Mouse (Mus musculus) B cell, adult 2 months (primary cell): ENCODE results near the gene Hoxd3.

Experiments
- DNase-seq, 2 experiments: peaks; one replicate each; pipeline ENCODE4 v3.0.0; 2022

The Hoxd3 gene

GRCm38 (mm10) chr2:74731055-74731454, 19.3 kb downstream of the Hoxd3 start:
- no peak for DNase-seq

- DNase-seq: no peak
Observed at GRCm38 (mm10) chr2:74731799-74732512, 20.2 kb downstream of the Hoxd3 start.

GRCm38 (mm10) chr2:74732513-74733316, 21.0 kb downstream of the Hoxd3 start:
- DNase-seq: no peak

DNA sequence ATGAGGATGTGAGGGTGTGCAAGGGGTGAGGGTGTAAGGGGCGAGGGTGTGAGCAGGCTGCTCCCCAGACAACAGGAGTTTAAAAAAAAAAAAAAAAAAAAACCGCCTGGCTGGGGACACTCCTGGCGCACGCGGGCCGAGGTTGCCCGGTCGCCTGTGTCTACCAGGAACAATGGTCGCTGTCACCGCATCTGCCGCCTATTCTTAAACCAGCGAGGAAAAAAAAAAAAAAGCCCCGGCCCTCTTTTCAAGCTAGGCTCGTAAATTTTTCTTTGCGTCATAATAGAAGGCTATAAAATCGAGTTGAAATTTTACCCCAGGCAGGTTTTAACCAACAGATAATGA, 21.6 kb downstream of the Hoxd3 start:
- no peak for DNase-seq

GRCm38 (mm10) chr2:74733765-74734164, 22.0 kb downstream of the Hoxd3 start:
- DNase-seq: no peak

- no peak for DNase-seq
Observed at GRCm38 (mm10) chr2:74734451-74734850, 22.7 kb downstream of the Hoxd3 start.

DNA sequence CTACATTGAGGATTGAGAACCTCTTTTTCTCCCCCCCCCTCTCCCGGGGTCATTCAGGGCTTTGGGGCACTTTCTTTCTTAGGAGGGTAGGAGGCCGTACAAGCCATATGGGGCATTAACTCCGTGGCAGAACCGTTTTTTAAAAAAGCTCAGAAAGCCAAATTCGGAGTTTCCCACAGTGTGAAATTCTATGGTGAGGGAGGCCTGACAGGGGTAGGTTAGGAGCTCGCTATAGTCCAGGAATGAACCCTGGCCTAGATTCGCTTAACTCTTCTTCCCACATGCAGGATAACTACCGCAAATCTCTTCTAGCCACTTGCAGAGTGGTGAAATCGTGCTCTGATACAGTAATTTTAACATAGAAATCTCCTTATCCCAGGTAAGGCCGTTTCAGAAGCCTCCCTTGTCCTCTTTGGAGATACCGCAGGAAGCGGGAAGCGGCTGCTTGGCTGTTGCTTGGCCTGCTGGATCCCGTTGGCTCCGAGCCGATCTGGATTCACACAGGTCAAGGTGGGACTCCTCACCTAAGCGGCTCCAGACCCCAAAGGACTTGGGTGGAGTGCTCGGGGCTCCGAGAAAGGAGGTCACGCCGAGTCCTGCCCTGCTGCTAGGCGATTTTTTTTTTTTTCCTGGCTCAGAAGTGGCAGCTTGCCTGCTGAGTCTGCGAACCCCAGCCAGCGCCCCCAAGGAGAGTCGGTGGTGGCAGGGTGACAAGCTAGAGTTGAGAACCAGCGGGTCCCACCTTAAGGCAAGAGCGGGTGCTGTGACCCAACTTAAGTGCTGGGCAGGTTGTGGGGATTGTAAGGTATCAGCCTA, 23.5 kb downstream of the Hoxd3 start:
- DNase-seq: no peak

DNA sequence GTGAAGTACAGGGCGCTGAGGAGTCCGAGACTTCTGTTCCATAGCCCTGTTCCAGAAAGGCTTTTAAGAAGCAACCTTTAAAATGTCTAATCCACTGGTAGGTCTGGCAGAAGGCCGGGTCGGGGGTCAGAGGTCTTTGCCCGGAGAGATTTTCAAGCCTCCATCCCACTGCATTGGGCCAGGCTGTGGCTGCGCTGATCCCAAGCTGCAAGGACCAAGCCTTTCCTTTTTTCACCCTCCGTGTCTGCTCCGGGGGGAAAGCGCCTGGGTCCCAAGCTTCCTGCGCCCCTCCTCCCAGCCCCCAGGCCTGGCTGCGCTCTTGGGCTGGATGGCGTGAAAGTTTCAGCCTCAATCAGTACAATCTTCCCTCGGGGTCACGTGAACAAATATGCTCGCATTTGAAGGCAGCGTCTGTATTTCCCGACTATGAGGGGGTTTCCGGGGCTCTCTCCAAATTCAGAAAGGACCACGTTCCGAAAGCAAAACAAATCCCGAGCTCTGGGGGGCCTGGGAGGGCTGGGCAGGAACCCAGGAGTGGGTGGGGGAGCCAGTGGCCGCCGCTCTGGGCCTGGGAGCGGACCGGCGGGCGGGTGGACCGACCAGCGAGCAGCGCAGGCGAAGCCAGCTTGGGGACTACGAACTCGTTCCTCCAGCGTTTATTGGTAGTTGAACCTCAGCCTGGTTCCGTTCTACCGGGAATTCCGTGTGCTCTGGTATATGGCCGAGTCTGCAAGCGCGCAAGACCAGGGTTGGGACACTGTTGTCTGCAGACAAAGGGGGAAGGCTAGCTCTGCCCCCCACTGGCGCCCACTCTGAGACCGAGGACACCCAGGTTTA, 24.3 kb downstream of the Hoxd3 start:
- DNase-seq: no peak

- no peak for DNase-seq
Observed at GRCm38 (mm10) chr2:74736688-74737577, 25.2 kb downstream of the Hoxd3 start.

GRCm38 (mm10) chr2:74737578-74738070, 25.9 kb downstream of the Hoxd3 start:
- DNase-seq: no peak

- no peak for DNase-seq
Observed at GRCm38 (mm10) chr2:74738623-74739475, 27.1 kb downstream of the Hoxd3 start.

DNA sequence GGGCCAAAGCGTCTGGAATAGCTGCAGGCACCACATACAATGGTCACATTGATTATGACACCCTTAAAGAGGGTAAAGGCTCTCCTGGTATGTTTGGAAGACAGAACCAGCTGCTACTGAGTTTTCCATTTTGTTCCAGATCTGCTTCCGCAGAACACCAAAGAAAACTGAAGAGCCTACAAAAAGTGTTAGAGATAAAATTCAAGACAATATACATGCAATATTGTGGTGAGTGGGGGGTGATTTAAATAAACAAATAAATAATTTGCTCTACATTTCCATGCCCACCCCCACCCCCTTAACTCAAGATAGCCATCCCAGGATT, 27.7 kb downstream of the Hoxd3 start:
- DNase-seq: no peak

GRCm38 (mm10) chr2:74739869-74740268, 28.1 kb downstream of the Hoxd3 start:
- no peak for DNase-seq

DNA sequence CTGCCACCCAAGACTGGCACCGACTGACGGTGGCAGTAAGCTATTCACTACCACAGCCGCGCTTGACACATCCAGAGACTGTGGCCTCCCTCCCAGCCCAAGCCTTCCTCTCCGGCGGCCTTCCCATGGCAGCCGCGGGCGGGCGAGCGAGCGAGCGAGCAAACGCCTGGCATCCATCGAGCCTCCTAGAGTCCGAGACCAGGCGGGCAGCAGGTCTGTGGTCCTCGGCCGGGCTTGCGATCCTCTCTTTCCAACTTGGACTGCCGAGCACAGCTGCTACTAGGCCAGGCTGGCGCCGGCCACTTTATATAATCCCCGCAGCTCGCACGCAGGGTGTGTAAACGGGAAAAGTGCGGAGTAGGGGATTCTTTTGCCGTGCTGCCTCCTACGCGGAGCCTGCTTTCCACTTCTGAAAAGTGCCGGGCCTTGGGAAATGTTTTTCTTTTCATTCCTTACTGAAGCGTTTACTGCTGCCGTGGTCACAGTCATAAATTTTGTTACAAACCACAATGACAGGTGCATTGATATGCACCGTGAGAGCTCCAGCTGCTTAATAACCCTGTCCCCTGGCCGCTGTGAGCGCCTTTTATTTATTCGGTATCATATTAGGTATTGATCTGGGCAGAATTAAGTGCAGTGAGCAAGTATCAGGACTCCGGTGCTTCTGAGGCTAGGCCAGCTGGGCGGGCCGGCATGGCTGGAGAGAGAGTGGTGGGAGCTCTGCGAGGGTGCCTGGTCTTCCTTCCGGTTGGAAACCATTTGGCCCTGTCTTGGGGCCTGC, 28.8 kb downstream of the Hoxd3 start:
- no peak for DNase-seq

DNA sequence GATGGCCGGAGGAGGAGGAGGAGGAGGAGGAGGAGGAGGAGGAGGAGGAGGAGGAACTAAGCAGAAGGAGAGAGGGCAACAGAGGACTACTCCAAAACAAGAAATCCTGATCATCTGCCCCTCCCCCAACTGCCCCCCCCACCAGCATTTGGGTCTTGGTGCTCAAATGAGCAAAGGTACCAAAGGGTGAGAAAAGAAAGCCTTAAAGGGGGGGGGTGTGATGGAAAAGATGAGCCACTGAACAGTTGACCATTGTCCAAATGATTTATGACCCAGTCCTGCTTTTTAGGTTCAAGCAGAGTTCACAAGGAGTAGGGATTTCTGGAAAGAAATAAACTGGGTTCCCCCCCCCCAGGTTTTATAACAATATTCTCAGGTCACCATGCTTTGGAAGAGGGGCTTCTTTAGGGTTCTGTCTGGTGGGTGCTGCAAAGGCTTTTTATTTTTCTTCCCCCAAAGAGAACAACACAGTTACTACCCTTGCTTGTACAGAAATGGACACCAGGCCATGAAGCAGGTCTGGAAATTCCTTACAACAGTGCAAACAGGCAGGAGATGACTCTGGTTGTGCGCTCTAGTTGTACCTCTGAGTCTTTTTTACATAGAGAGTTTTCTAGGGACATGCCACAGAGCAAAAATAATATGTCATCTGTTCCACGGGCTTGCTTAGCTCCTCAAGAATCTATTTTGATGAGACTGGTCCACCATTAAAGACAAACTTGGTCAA, 29.7 kb downstream of the Hoxd3 start:
- no peak for DNase-seq

DNA sequence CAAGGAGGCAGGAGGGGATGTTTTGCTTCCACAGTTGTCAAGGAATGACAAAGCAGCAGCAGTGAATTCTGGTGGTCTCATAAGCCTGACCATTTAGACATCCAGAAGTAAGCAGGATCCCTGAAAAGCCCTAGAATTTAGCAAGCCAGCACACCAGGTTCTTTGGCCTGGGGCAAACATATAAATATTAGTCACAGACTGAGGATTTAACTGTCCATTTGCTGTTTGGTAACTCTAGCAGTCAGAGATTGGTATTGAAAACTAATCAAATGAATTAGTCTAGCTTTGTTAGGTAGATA, 30.2 kb downstream of the Hoxd3 start:
- DNase-seq: no peak

GRCm38 (mm10) chr2:74745540-74746297, 34.0 kb downstream of the Hoxd3 start:
- DNase-seq: no peak

DNA sequence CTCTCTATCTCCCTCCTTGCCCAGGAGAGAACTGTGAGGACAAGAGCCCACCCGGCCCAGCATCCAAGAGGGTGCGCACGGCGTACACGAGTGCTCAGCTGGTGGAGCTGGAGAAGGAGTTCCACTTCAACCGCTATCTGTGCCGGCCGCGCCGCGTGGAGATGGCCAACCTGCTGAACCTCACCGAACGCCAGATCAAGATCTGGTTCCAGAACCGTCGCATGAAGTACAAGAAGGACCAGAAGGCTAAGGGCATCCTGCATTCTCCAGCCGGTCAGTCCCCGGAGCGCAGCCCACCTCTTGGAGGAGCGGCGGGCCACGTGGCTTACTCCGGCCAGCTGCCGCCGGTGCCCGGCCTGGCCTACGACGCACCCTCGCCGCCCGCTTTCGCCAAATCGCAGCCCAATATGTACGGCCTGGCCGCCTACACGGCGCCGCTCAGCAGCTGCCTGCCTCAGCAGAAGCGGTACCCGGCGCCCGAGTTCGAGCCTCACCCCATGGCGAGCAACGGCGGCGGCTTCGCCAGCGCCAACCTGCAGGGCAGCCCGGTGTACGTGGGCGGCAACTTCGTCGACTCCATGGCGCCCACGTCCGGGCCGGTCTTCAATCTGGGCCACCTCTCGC, 34.7 kb downstream of the Hoxd3 start:
- DNase-seq: no peak
